Mouse (Mus musculus): ENCODE data around the gene Dzip1.

Gene Dzip1

GRCm38 (mm10) chr14:118922251-118922650 lies 3.0 kb downstream of the Dzip1 start:
- peak; percentile 14 for DNase-seq (ENCODE audit: low spot score)

GRCm38 (mm10) chr14:118920654-118921053 lies 4.6 kb downstream of the Dzip1 start:
- DNase-seq (ENCODE audit: low spot score): no peak

GRCm38 (mm10) chr14:118919025-118919424 lies 6.2 kb downstream of the Dzip1 start:
- peak; percentile 48 for DNase-seq (ENCODE audit: low spot score)

- no peak for DNase-seq (ENCODE audit: low spot score)
Observed at GRCm38 (mm10) chr14:118913651-118914050, 11.6 kb downstream of the Dzip1 start.

- DNase-seq (ENCODE audit: low spot score): no peak
Observed at GRCm38 (mm10) chr14:118911521-118911920, 13.7 kb downstream of the Dzip1 start.

GRCm38 (mm10) chr14:118910332-118911222 lies 14.7 kb downstream of the Dzip1 start:
- peak; percentile 69 for DNase-seq (ENCODE audit: low spot score)

- peak; percentile 40 for DNase-seq (ENCODE audit: low spot score)
Observed at GRCm38 (mm10) chr14:118909872-118910271, 15.4 kb downstream of the Dzip1 start.

GRCm38 (mm10) chr14:118907592-118907991 lies 17.7 kb downstream of the Dzip1 start:
- DNase-seq (ENCODE audit: low spot score): no peak

GRCm38 (mm10) chr14:118903867-118904562 lies 21.2 kb downstream of the Dzip1 start:
- peak; percentile 33 for DNase-seq (ENCODE audit: low spot score)

- DNase-seq (ENCODE audit: low spot score): no peak
Observed at GRCm38 (mm10) chr14:118903397-118903796, 21.9 kb downstream of the Dzip1 start.

GRCm38 (mm10) chr14:118900911-118901310 lies 24.3 kb downstream of the Dzip1 start:
- no peak for DNase-seq (ENCODE audit: low spot score)

- no peak for DNase-seq (ENCODE audit: low spot score)
Observed at GRCm38 (mm10) chr14:118899940-118900339, 25.3 kb downstream of the Dzip1 start.

- DNase-seq (ENCODE audit: low spot score): no peak
Observed at GRCm38 (mm10) chr14:118895655-118896054, 29.6 kb downstream of the Dzip1 start.

GRCm38 (mm10) chr14:118895228-118895627 lies 30.0 kb downstream of the Dzip1 start:
- no peak for DNase-seq (ENCODE audit: low spot score)

GRCm38 (mm10) chr14:118890101-118890500 lies 35.2 kb downstream of the Dzip1 start:
- DNase-seq (ENCODE audit: low spot score): no peak

GRCm38 (mm10) chr14:118884250-118884556 lies 41.1 kb downstream of the Dzip1 start:
- DNase-seq (ENCODE audit: low spot score): no peak

GRCm38 (mm10) chr14:118883344-118884249 lies 41.7 kb downstream of the Dzip1 start:
- no peak for DNase-seq (ENCODE audit: low spot score)

GRCm38 (mm10) chr14:118880696-118881095 lies 44.6 kb downstream of the Dzip1 start:
- DNase-seq (ENCODE audit: low spot score): no peak

- no peak for DNase-seq (ENCODE audit: low spot score)
Observed at GRCm38 (mm10) chr14:118878346-118878910, 46.8 kb downstream of the Dzip1 start.

- DNase-seq (ENCODE audit: low spot score): no peak
Observed at GRCm38 (mm10) chr14:118874786-118875415, 50.4 kb downstream of the Dzip1 start.

- DNase-seq (ENCODE audit: low spot score): no peak
Observed at GRCm38 (mm10) chr14:118874126-118874525, 51.1 kb downstream of the Dzip1 start.
